Mouse (Mus musculus) layer of hippocampus, postnatal 25 days (tissue): Measurements from ENCODE around the gene Arhgef7. TPM values are rescaled to one million over a fixed set of nuclear protein-coding genes. Genes with fewer than 3 reads are reported as not detected.

Source experiments
- DNase-seq, 2 experiments: peaks; one replicate each; pipeline ENCODE4 v3.0.0; 2022; ENCODE audit warnings: mixed read lengths in 2 of 2, low spot score in 1 of 2; ENCODE audit errors: extremely low spot score in 1 of 2
- total RNA-seq, 2 experiments: library from RNA; stranded (reverse); gene quantifications; 2 replicates each; pipeline ENCODE4 v1.2.3; 2021

Arhgef7 gene
- total RNA-seq = 100 to 1,000 TPM; 120 to 133 TPM

DNA sequence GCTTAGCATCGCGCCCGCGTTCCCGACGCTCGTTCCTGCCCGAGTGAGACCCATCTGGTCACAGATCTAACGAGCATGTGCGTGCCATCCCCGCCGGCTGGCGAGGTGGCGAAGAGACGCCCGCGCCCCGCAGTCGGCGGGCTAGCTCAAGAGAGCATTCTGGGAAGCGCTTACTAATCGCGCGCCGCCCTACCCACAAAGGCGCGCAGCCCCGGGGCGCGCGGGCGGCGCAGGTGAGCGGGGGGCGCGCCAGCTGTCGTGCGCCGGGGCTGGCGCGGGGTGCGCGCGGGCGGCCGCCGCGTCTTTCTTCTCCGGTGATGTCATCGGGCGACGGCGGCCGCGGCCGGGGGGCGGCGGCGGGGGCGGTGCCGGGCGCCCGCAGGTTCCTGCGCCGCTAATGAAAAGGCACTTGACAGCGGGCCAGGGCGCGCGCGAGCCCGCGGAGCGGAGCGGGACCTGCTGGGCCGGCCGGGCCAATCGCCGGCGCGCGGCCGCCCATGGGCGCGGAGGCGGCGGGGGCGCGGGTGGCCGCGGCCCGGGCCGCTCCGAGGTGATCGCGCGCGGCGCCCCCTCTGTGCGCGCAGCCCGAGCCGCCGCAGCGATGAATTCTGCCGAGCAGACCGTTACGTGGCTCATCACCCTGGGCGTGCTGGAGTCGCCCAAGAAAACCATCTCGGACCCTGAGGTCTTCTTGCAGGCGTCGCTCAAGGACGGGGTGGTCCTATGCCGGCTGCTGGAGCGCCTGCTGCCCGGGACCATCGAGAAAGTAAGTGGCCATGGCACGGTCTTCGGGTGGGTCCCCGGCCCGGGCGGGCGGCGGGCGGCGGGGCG, at the start of gene Arhgef7:
Gene Arhgef7, plus strand, starts transcription at position 71 of the 831 bp plus-strand sequence.
- peak; percentile 58 to 70 for DNase-seq

DNA sequence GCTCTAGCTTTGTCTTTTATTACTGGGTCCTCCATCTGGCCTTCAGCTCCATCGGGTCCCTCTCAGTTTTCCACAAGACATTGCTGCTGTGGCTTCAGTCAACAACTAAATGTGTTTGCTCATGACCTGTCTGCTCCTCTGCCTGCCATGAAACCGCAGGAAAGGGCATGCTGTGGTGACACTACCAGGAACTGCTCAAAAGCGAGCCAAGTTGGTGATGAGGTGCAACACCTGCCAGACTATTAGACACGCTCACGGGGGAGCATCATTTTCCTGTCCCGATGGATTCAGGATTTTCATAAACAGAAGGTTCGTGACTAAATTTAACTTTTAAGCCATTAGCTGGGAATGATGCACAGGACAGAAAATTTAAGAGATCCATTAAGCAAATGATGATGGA, 43.0 kb upstream of the Arhgef7 start:
- no peak for DNase-seq

DNA sequence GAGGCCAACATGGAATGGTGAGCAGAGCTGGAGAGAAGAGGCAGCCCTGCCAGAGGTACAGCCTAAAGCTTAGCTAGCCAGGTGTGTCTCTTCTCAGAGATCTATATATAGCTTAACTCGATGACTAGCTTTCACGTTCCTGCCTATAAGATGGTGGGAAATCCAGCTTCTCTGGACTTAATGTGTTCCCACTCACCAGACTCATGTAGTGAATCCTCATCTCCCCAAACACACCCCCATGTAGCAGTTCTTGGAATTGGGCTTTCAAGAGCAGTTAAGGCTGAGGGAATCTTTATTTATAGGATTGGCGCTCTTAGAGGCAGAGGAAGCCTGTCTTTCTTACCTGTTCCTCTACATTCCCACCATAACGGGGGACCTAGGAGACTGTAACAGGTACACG, 40.3 kb upstream of the Arhgef7 start:
- DNase-seq = no peak

DNA sequence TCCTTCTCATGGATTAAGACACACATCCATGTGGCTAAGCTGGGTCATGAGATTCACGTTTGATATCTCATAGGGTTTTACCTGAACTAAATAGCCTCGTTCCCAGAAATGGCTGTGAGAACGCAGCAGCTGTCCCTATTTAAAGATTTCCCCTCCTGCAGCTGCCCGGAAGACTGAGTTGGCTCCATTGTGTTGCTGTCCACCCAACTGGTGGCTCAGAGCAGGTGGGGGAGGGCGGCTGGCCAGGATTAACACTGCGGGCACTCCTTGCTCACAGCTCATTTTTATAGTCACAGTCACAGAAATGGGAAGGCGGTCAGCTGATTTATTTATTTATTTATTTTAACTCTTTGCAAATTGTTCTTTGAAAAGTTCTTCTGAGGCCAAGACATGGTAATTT, 37.6 kb upstream of the Arhgef7 start:
- DNase-seq = no peak

DNA sequence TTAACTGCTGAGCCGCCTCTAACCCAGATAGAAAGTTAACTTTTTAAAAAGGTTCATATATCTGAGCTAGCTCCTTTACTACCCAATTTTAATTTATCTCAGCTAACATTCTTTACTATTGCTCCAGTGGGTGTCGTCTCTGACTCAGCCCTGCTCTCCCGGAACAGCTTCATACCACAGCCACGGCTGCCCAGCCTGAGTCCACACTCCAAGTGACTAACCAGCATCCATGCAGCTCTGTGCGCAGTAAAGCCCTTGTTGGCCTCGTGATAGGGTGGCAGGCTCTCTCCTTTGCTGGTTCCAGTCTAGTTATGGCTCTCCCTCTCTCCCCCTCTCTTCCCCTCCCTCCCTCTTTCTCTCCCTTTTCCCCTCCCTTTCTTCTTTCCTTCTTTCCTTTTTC, 36.2 kb upstream of the Arhgef7 start:
- DNase-seq = no peak

DNA sequence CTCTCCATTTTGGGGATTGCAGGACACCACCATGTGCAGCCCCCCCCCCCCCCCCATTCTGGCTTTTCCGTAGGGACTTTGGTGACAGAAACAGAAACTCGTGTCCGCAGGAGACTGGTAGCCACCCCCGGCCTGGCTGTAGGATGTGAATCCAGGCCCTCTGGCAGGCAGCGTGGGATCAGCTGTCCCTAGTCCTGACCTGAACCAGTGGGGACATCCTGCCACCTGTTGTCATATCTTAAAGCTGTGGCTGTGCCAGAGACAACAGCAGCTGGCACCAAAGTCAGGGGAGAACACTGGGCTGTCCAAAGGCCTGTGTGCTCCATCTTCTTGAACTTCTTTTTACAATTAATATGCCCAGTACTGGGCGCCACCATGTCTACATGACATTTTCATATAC, 35.8 kb upstream of the Arhgef7 start:
- no peak for DNase-seq

DNA sequence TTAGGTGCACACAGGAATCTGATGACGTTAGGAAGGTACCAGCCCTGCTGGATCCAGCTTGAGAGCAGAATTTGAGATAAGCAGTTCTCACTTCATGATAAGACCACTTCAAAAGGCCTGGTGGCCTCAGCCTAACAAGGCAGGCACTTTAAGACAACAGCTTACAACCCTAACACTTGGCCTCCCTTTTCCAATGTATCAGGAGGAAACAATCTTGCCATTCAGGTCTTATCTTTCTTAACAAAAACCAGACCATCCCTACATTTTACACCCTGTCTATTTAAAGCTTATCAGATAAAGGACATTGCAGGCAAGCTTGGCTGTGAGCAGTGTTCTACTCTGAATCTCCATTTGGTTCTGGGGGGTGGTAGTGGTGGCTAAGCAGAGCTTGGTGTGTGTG, 35.1 kb upstream of the Arhgef7 start:
- no peak for DNase-seq

DNA sequence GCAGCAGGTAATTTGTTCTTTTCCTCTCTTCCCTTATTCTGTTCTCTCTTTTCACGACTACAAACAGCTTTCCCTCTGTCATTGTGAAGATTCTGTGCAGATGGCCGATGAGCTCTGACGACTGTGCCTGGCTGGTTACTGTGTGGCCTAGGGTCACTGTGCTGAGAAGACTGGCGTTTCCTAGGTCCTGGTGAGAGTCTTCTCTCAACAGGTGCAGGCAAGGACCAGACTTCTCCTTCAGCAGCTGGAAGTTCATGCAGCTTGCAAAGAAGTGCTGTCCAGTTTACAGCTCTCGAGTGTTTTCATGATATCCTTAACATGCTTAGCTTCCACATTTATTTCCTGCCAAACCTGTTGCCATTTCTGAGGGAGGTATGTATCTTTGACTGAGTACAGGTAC, 33.5 kb upstream of the Arhgef7 start:
- DNase-seq = no peak

DNA sequence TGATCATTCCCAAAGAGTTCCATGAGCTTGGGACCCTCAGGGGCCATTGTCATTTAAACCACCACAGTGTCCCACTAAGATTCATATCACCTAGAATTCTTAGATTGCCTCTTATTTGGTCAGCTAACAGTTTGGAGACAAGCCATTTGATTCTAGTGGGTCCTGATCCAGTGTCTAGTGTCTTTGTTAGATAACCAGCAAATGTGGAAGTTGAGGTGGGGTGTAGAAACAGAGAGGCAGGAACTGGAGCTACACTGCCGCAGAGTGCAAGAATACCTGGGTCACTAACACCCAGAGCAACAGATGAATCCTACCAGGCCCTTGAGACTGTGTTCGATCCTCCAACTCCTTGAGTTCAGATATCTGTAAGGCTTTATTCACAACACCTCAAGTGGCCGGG, 31.3 kb upstream of the Arhgef7 start:
- no peak for DNase-seq

DNA sequence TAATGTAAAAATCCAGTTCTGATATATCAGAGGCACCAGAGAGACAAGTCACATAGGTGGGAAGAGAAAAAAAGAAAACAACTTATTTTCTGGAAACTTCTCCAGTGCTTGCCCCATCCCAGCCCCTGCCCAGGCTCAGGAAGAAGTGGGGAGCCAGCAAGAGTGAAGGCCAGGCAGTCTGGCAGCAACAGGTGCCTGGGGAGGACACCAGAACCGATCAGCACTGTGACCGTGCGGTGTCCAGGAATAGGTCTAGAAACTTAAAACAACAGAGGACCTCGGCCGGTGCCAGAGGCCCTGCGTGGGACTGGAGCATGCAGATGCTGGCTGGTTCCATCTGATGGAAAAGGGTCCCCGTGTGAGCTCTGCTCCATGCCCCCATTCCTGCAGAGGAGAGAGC, 30.1 kb upstream of the Arhgef7 start:
- no peak for DNase-seq

DNA sequence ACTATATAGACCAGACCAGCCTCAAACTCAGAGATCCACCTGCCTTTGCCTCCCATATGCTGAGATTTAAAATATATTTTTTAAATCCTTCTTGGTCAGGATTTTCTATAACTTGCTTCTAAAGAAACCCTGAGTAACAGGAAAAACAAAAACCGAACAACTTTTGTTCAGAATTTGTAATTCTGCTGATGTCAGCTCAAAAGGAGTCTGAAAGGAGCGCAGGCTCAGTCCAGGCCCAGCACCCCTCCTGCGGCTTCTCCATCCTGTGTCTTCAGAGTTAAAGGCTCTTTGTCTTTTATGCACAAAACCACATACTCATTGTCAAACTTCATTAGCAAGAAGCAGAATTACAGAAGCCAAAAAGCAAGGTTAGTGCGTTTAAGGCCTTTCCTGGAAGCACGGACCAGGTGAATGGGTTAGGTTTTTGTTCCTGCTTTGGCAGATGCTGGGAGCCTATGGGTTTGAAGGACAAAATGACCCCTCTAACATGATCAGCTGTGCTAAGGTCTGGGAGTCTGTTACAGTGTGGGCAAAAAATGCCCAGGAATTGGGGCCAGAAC, 28.0 kb upstream of the Arhgef7 start:
- no peak for DNase-seq

DNA sequence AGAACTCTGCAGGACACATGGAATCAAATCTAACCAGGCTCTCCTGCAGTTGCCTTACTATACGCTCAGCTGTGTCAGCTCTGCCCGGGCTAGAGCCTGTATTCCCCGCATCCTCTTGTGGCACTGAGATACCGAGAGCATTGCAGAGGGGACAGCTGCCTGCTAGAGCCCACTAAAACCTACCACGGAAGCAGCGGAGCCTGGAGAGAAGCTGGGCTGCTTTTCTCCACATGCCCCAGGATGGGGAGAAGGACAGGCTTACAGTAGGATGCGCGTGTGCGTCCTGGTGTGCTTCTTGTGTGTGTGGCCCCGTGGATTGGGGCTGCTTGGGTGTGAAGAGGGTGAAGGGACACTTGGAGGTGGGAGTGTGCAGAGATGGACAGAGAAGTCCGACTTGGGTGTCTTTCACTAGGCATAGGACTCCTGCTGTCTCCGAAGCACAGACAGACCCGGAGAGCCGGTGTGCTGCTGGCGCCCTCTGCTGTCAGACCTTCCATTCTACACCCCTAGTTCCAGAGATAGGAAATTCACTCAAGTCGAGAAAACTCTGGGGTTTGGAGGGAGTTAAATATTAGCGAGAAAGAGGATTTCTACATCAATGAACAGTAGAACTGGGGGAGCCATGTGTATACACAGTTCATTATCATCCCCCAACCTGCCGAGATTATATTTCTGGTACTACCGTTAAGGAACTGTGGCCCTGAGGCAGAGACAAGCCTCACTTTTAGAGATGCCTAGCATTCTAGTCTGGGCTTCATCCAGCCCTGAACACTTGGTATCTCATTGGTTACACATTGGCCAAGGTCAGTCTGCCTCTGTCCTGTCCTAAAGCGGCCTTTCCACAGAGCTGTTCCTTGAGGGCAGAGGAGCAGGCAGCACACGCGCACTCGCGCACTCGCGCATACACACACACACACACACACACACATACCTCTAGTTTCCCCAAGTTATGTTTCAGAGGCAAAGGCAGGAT, 27.2 kb upstream of the Arhgef7 start:
- peak; percentile 77 to 95 for DNase-seq

DNA sequence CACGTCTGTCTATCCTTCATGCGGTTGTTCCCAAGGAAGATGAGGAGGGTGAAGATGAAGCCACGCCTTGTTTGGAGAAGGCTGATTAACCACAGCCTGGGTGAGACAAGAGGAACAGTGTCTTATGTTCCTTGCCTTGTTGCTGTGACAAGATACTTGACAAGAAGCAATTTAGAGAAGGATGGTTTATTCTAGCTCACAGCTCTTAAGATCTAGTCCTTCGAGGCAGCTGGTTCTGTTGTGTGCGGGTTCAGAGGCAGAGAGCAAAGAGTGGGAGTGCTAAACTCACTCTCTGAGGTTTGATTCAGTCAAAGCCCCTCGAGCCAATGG, 26.5 kb upstream of the Arhgef7 start, which contains the start of gene 1700016D06Rik:
Gene 1700016D06Rik, minus strand, starts transcription at position 31 of the 330 bp plus-strand sequence.
- no peak for DNase-seq

DNA sequence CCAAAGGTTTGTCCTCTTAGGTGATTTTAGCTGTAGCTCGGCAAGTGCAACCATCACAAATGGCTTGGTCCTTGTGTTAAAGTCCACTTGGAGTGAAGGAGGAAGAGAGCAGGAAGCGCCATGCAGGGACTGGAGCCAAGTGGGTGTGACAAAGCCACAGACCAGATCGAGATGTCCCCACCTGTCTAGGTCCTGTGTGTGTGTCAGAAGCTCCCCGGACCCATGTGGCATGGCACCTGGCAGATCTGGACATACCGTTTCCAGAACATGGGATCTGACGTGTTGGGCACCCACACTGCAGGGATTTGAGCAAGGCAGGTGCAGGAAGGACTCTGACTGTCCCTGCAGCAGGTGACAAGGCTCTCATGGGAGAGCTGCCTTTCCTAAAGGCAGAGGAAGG, 26.1 kb upstream of the Arhgef7 start:
- DNase-seq = no peak

DNA sequence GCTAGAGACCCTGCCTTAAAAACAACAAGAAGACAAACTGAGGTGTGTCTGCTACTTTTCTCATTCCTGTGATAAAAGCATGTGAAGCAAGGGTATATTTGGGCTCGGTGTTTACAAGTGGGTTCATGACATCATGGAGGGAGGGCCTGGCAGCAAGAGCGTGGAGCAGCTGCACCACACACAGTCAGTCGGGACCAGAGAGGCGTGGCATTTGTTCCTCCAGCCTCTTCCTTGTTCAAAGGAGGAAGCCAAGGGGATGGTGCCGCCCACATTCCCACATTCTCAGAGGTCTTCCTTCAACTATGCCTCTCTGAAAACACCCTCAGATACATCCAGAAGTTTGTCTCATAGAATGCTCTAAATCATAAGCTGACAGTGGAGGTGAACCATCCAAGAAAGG, 23.7 kb upstream of the Arhgef7 start:
- no peak for DNase-seq

DNA sequence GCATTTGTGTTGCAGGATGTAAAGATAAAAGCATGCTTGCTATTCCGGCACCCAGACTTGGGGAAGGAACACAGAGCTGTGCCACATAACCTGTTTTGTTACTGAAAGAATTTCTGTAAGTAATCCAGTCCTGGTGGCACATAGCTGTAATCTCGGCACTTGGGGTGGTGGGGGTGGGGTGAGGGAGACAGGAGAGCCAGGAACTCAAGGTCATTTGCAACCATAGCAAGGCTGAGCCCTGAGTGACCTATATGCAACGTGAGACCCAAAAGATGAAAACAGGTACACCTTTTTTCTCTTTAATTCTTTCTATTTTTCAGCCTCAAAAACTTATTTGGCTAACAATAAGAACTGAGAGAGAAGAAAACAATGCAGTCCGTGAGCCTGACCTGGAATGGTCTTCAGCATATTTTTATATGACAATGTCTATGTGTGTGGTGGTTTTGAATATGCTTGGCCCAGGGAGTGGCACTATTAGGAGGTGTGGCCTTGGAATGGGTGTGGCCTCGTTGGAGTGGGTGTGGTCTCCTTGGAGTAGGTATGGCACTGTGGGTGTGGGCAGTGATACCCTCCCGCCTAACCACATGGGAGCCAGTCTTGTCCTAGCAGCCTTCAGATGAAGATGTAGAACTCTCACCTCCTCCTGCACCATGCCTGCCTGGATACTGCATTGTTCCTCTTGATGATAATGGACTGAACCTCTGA, 22.7 kb upstream of the Arhgef7 start:
- DNase-seq = no peak

DNA sequence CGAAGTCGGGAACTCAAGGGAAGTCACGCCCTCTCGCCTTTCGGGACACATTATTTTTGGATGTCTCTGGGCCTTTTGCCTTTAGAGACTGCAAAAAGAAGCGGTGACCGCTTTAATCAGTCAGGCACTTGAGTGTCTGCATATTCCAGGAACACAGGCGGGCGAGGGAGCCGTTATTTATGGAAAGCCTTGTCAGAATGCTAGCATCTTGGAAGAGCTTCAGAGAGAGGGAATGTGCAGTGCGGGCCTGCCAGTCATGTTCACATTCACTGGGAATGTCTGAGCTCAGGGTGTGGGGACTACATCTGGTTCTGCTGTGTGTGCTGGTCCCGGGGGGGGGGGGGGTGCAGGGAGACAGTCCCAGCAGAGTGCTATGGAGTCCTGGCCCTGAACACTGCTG, 21.7 kb upstream of the Arhgef7 start:
- DNase-seq = no peak

DNA sequence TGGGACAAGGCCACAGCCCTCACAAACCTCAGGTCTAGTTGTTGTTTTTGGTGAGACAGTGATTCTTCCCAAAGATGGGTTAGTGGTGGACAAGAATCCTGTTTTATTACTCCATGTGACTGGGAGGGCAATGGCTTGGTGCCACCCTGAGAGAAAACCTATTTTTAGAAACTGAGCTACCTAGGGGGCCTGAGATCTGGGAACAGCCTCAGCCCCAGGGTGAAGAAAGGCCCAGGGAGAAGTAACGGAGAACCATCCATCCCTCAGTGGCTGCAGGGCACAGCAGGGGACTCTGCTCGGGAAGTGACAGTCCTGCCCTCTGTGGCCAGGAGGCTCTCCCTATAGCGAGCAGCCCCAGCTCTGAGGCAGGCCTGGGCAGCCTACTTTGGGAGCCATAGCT, 19.8 kb upstream of the Arhgef7 start:
- DNase-seq = no peak

DNA sequence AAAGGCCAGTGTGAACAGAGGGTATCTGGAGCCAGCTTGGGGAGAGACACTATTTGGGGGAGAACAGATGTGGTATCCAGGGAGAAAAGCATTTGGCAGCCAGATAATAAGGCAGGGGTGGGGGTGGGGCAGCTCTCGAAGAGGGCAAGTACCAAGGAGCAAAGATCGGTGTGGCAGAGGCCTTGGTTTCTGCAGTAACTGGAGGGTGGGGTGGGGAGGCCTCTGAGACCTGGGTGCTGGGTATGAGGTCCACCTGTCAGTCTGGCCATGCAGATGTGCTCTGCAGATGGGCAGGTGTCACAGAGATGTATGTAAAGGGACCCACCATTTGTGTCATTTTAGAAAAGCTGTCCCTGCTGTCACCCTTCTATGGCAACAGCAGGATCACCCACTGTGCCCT, 18.7 kb upstream of the Arhgef7 start:
- no peak for DNase-seq

DNA sequence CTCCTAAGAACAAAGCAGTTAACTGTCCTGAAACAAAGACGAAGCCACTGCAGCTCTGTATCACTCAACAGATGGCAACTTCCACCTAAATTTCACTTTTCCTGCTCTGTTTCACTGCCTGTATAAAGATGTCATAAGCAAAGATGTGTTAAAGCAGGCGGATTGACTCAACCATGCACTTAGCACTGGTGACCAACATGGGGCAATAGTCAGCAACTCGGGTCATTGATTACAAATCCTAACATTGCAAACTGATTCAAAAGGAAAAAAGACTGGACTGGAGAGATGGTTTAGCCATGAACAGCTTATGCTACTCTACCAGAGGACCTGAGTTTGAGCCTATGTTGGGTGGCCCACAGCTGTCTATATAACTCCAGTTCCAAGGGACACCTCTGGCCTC, 18.0 kb upstream of the Arhgef7 start:
- no peak for DNase-seq

DNA sequence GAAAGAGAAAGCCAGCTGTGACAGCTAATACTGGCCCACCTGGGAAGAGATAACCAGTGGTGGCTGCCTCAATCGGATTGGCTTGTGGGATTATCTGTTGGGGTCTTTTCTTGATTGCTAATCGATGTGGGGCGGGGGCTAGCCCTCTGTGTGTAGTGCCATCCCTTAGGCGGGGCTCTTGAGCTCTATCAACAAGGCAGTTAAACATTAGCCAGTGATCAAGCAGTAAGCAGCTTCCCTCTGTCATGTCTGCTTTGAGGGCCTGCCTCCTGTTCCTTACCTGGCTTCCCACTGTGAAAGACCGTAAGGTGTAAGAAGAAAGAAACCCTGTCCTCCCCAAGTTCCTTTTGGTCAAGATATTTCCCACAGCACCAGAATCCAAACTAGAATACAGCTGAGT, 17.1 kb upstream of the Arhgef7 start:
- no peak for DNase-seq
